Mouse (Mus musculus): Measurements from ENCODE around the gene Abcb8. TPM values are rescaled to one million over a fixed set of nuclear protein-coding genes. Genes with fewer than 3 reads are reported as not detected.
"Not testable (repeated sequence)": the region's sequence is repeated elsewhere in the genome, so short reads cannot be mapped to it uniquely, and the experiment has no call there.

Gene Abcb8
- total RNA-seq, 2 experiments from 2014 or later: 35.9 to 45.5 TPM

- peak; percentile 90 for DNase-seq
Measured at GRCm38 (mm10) chr5:24394165-24394894, 867 bp downstream of the Abcb8 start.

- not testable (repeated sequence) for DNase-seq
Measured at GRCm38 (mm10) chr5:24396254-24396653, 2.8 kb downstream of the Abcb8 start.

- no peak for DNase-seq
Measured at GRCm38 (mm10) chr5:24399686-24400085, 6.2 kb downstream of the Abcb8 start.

GRCm38 (mm10) chr5:24400362-24400761 is 6.9 kb downstream of the Abcb8 start:
- no peak for DNase-seq

- no peak for DNase-seq
Measured at GRCm38 (mm10) chr5:24400911-24401605, 7.6 kb downstream of the Abcb8 start.

- DNase-seq: no peak
Measured at GRCm38 (mm10) chr5:24401969-24402368, 8.5 kb downstream of the Abcb8 start.

GRCm38 (mm10) chr5:24404594-24405360 is 11.3 kb downstream of the Abcb8 start:
- no peak for DNase-seq

- no peak for DNase-seq
Measured at GRCm38 (mm10) chr5:24405389-24405876, 12.0 kb downstream of the Abcb8 start.

- DNase-seq: no peak
Measured at GRCm38 (mm10) chr5:24408651-24409050, 15.2 kb downstream of the Abcb8 start.

GRCm38 (mm10) chr5:24409466-24409865 is 16.0 kb downstream of the Abcb8 start:
- no peak for DNase-seq

GRCm38 (mm10) chr5:24412063-24412462 is 18.6 kb downstream of the Abcb8 start:
- DNase-seq: no peak

GRCm38 (mm10) chr5:24413042-24413693 is 19.7 kb downstream of the Abcb8 start, which contains the start of gene Asic3:
Gene Asic3 (plus strand): TSS chr5:24413392.
- DNase-seq: no peak

GRCm38 (mm10) chr5:24413938-24414337 is 20.5 kb downstream of the Abcb8 start:
- DNase-seq: no peak

GRCm38 (mm10) chr5:24416222-24416736 is 22.8 kb downstream of the Abcb8 start:
- DNase-seq: peak; percentile 59

GRCm38 (mm10) chr5:24417587-24417986 is 24.1 kb downstream of the Abcb8 start:
- DNase-seq: no peak

- DNase-seq: no peak
Measured at GRCm38 (mm10) chr5:24420381-24420780, 26.9 kb downstream of the Abcb8 start.

- peak; percentile 94 for DNase-seq
Measured at GRCm38 (mm10) chr5:24423129-24424003, 29.9 kb downstream of the Abcb8 start, which contains the start of the genes Cdk5 and Slc4a2. Gene Cdk5 (minus strand): TSS chr5:24423530. Gene Slc4a2 (plus strand): TSS chr5:24423837.

GRCm38 (mm10) chr5:24424004-24424781 is 30.7 kb downstream of the Abcb8 start:
- no peak for DNase-seq

- DNase-seq: peak; percentile 89
Measured at GRCm38 (mm10) chr5:24424861-24425411, 31.5 kb downstream of the Abcb8 start.
